Mouse (Mus musculus): ENCODE data around the gene Pemt. TPM values are rescaled to one million over a fixed set of nuclear protein-coding genes. Genes with fewer than 3 reads are reported as not detected.

Pemt gene
- polyA plus RNA-seq, 1 experiment from 2014 or later: 6.0 TPM

- no peak for TF ChIP-seq EP300 (IDR thresholded peaks at IDR 0.05)
- no peak for TF ChIP-seq CTCF (IDR thresholded peaks at IDR 0.05)
- no peak for DNase-seq (ENCODE audit: low spot score)
- H3K36me3 ChIP-seq (ENCODE audit: insufficient read depth, low read length): no peaks in the 10 kb centered on the region
- no peaks in the 10 kb centered on the region for H3K9me3 ChIP-seq (ENCODE audit: low read length)
- no peak overlapping the region for H3K27ac ChIP-seq (ENCODE audit: low read length)
- H3K4me1 ChIP-seq (ENCODE audit: insufficient read depth, low read depth, low read length): no peaks in the 10 kb centered on the region
- H3K4me2 ChIP-seq (replicated peaks; ENCODE audit: low read depth, low read length): no peak overlapping the region
- no peak for ATAC-seq
- H3K27me3 ChIP-seq (replicated peaks; ENCODE audit: insufficient read depth, low read length): no peaks in the 10 kb centered on the region
- H3K9ac ChIP-seq (replicated peaks; ENCODE audit: low read depth): no peak overlapping the region
- WGBS: 49% methylated on average over 15 of the region's 15 CpGs
- H3K4me3 ChIP-seq (ENCODE audit: low read depth, low read length): no peak overlapping the region
Measured at GRCm38 (mm10) chr11:60073936-60074502, 27.7 kb upstream of the Pemt start.

- no peak for TF ChIP-seq EP300 (IDR thresholded peaks at IDR 0.05)
- no peak for TF ChIP-seq CTCF (IDR thresholded peaks at IDR 0.05)
- ATAC-seq (no peak), DNase-seq (ENCODE audit: low spot score) (no peak)
- Histone ChIP-seq H3K9ac (replicated peaks; ENCODE audit: low read depth) (no peak overlapping the region), H3K27ac (ENCODE audit: low read length) (no peak overlapping the region), H3K4me2 (replicated peaks; ENCODE audit: low read depth, low read length) (no peak overlapping the region), H3K27me3 (replicated peaks; ENCODE audit: insufficient read depth, low read length) (no peaks in the 10 kb centered on the region), H3K9me3 (ENCODE audit: low read length) (no peaks in the 10 kb centered on the region), H3K36me3 (ENCODE audit: insufficient read depth, low read length) (no peaks in the 10 kb centered on the region), H3K4me1 (ENCODE audit: insufficient read depth, low read depth, low read length) (no peaks in the 10 kb centered on the region), H3K4me3 (ENCODE audit: low read depth, low read length) (no peak overlapping the region)
Measured at GRCm38 (mm10) chr11:60073121-60073520, 26.8 kb upstream of the Pemt start.

GRCm38 (mm10) chr11:60071221-60071620 lies 24.9 kb upstream of the Pemt start:
- WGBS: 70% methylated on average over 6 of the region's 6 CpGs
- Histone ChIP-seq H3K4me1 (ENCODE audit: insufficient read depth, low read depth, low read length) (no peaks in the 10 kb centered on the region), H3K4me3 (ENCODE audit: low read depth, low read length) (no peak overlapping the region), H3K27me3 (replicated peaks; ENCODE audit: insufficient read depth, low read length) (no peaks in the 10 kb centered on the region), H3K9ac (replicated peaks; ENCODE audit: low read depth) (no peak overlapping the region), H3K36me3 (ENCODE audit: insufficient read depth, low read length) (no peaks in the 10 kb centered on the region), H3K4me2 (replicated peaks; ENCODE audit: low read depth, low read length) (no peak overlapping the region), H3K9me3 (ENCODE audit: low read length) (no peaks in the 10 kb centered on the region), H3K27ac (ENCODE audit: low read length) (no peak overlapping the region)
- TF ChIP-seq CTCF (IDR thresholded peaks at IDR 0.05): no peak
- TF ChIP-seq EP300 (IDR thresholded peaks at IDR 0.05): no peak
- DNase-seq (ENCODE audit: low spot score) (no peak), ATAC-seq (no peak; the same call in 1 of the 2 replicates)

GRCm38 (mm10) chr11:60070599-60070998 lies 24.3 kb upstream of the Pemt start:
- TF ChIP-seq CTCF (IDR thresholded peaks at IDR 0.05): peak; percentile 83
- TF ChIP-seq EP300 (IDR thresholded peaks at IDR 0.05): no peak
- Histone ChIP-seq H3K4me1 (ENCODE audit: insufficient read depth, low read depth, low read length) (no peaks in the 10 kb centered on the region), H3K4me3 (ENCODE audit: low read depth, low read length) (no peak overlapping the region), H3K9ac (replicated peaks; ENCODE audit: low read depth) (no peak overlapping the region), H3K27me3 (replicated peaks; ENCODE audit: insufficient read depth, low read length) (no peaks in the 10 kb centered on the region), H3K4me2 (replicated peaks; ENCODE audit: low read depth, low read length) (no peak overlapping the region), H3K36me3 (ENCODE audit: insufficient read depth, low read length) (no peaks in the 10 kb centered on the region), H3K9me3 (ENCODE audit: low read length) (no peaks in the 10 kb centered on the region), H3K27ac (ENCODE audit: low read length) (no peak overlapping the region)
- peak; percentile 47 for DNase-seq (ENCODE audit: low spot score)
- 18% methylated on average over 8 of the region's 8 CpGs for WGBS
- peak; percentile 60 for ATAC-seq

- Histone ChIP-seq H3K36me3 (ENCODE audit: insufficient read depth, low read length) (no peaks in the 10 kb centered on the region), H3K9me3 (ENCODE audit: low read length) (no peaks in the 10 kb centered on the region), H3K4me2 (replicated peaks; ENCODE audit: low read depth, low read length) (no peak overlapping the region), H3K4me3 (ENCODE audit: low read depth, low read length) (no peak overlapping the region), H3K27me3 (replicated peaks; ENCODE audit: insufficient read depth, low read length) (no peaks in the 10 kb centered on the region), H3K9ac (replicated peaks; ENCODE audit: low read depth) (no peak overlapping the region), H3K4me1 (ENCODE audit: insufficient read depth, low read depth, low read length) (no peaks in the 10 kb centered on the region), H3K27ac (ENCODE audit: low read length) (no peak overlapping the region)
- DNase-seq (ENCODE audit: low spot score): no peak
- no peak for ATAC-seq
- no peak for TF ChIP-seq CTCF (IDR thresholded peaks at IDR 0.05)
- TF ChIP-seq EP300 (IDR thresholded peaks at IDR 0.05): no peak
Measured at GRCm38 (mm10) chr11:60068631-60069030, 22.3 kb upstream of the Pemt start.

- Histone ChIP-seq H3K36me3 (ENCODE audit: insufficient read depth, low read length) (no peaks in the 10 kb centered on the region), H3K4me3 (ENCODE audit: low read depth, low read length) (no peak overlapping the region), H3K27ac (ENCODE audit: low read length) (no peak overlapping the region), H3K4me2 (replicated peaks; ENCODE audit: low read depth, low read length) (no peak overlapping the region), H3K9me3 (ENCODE audit: low read length) (no peaks in the 10 kb centered on the region), H3K27me3 (replicated peaks; ENCODE audit: insufficient read depth, low read length) (no peaks in the 10 kb centered on the region), H3K4me1 (ENCODE audit: insufficient read depth, low read depth, low read length) (no peaks in the 10 kb centered on the region), H3K9ac (replicated peaks; ENCODE audit: low read depth) (no peak overlapping the region)
- ATAC-seq: no peak
- DNase-seq (ENCODE audit: low spot score): no peak
- no peak for TF ChIP-seq EP300 (IDR thresholded peaks at IDR 0.05)
- TF ChIP-seq CTCF (IDR thresholded peaks at IDR 0.05): no peak
- WGBS: 84% methylated on average over 4 of the region's 4 CpGs
Measured at GRCm38 (mm10) chr11:60067646-60068045, 21.4 kb upstream of the Pemt start.

- Histone ChIP-seq H3K4me1 (ENCODE audit: insufficient read depth, low read depth, low read length) (no peaks in the 10 kb centered on the region), H3K9me3 (ENCODE audit: low read length) (no peaks in the 10 kb centered on the region), H3K4me2 (replicated peaks; ENCODE audit: low read depth, low read length) (no peak overlapping the region), H3K9ac (replicated peaks; ENCODE audit: low read depth) (no peak overlapping the region), H3K27me3 (replicated peaks; ENCODE audit: insufficient read depth, low read length) (no peaks in the 10 kb centered on the region), H3K27ac (ENCODE audit: low read length) (no peak overlapping the region), H3K36me3 (ENCODE audit: insufficient read depth, low read length) (no peaks in the 10 kb centered on the region), H3K4me3 (ENCODE audit: low read depth, low read length) (no peak overlapping the region)
- ATAC-seq (no peak), DNase-seq (ENCODE audit: low spot score) (no peak)
- WGBS: 30% methylated on average over 1 of the region's 1 CpGs
- TF ChIP-seq CTCF (IDR thresholded peaks at IDR 0.05): no peak
- no peak for TF ChIP-seq EP300 (IDR thresholded peaks at IDR 0.05)
Measured at GRCm38 (mm10) chr11:60065267-60065666, 19.0 kb upstream of the Pemt start.
